Mouse (Mus musculus) embryonic facial prominence, embryonic 13.5 days (tissue): ENCODE results near the gene Smim6. TPM values are rescaled to one million over a fixed set of nuclear protein-coding genes. Genes with fewer than 3 reads are reported as not detected.

Experiments
- polyA plus RNA-seq: library from polyadenylated mRNA; unstranded; fragments of >200 nt; fragmentation: Nextera tagmentation; extraction: Ambion mirVana; gene quantifications from 2 replicates; pipeline ENCODE4 v1.2.1, GENCODE M21; 2015

The Smim6 gene
- polyA plus RNA-seq, 1 experiment from 2014 or later, result 1.2 TPM

Other genes with a start within 250 kb of the Smim6 start
- gene Grb2, start 203.4 kb upstream of the Smim6 start, polyA plus RNA-seq, result 77.7 and 108 TPM in 2 replicates
- 24.8 and 24.9 TPM in 2 replicates for gene Tmem94, start 146.6 kb upstream of the Smim6 start, polyA plus RNA-seq
- 16.1 and 17.3 TPM in 2 replicates for gene Caskin2, start 98.4 kb upstream of the Smim6 start, polyA plus RNA-seq
- 31.3 and 34.6 TPM in 2 replicates for gene Tsen54, start 97.3 kb upstream of the Smim6 start, polyA plus RNA-seq
- 8.1 and 9.5 TPM in 2 replicates for gene Llgl2, start 88.0 kb upstream of the Smim6 start, polyA plus RNA-seq
- gene Myo15b, start 53.6 kb upstream of the Smim6 start, polyA plus RNA-seq, result 0.67 and 1.0 TPM in 2 replicates
- gene Smim5, start 12.1 kb upstream of the Smim6 start, polyA plus RNA-seq, result 3.3 and 3.4 TPM in 2 replicates
- 47.0 and 53.9 TPM in 2 replicates for gene Sap30bp, start 21.3 kb downstream of the Smim6 start, polyA plus RNA-seq
- 22.9 and 24.9 TPM in 2 replicates for gene Recql5, start 21.5 kb downstream of the Smim6 start, polyA plus RNA-seq
- gene Itgb4, start 62.7 kb downstream of the Smim6 start, polyA plus RNA-seq, result 11.2 and 11.6 TPM in 2 replicates
- gene Galk1, start 100.7 kb downstream of the Smim6 start, polyA plus RNA-seq, result 169 and 189 TPM in 2 replicates
- gene H3f3b, start 115.9 kb downstream of the Smim6 start, polyA plus RNA-seq, result 2,264 and 2,363 TPM in 2 replicates
- gene Unk, start 118.3 kb downstream of the Smim6 start, polyA plus RNA-seq, result 40.7 and 44.9 TPM in 2 replicates
- gene Unc13d, start 165.9 kb downstream of the Smim6 start, polyA plus RNA-seq, result 2.7 and 2.9 TPM in 2 replicates
- 48.8 and 52.0 TPM in 2 replicates for gene Wbp2, start 175.0 kb downstream of the Smim6 start, polyA plus RNA-seq
- gene Trim47, start 215.2 kb downstream of the Smim6 start, polyA plus RNA-seq, result 8.6 and 9.4 TPM in 2 replicates
- gene Trim65, start 219.1 kb downstream of the Smim6 start, polyA plus RNA-seq, result 2.8 and 3.2 TPM in 2 replicates
- 75.2 and 80.0 TPM in 2 replicates for gene Mrpl38, start 226.9 kb downstream of the Smim6 start, polyA plus RNA-seq